In the genomic region with DNA sequence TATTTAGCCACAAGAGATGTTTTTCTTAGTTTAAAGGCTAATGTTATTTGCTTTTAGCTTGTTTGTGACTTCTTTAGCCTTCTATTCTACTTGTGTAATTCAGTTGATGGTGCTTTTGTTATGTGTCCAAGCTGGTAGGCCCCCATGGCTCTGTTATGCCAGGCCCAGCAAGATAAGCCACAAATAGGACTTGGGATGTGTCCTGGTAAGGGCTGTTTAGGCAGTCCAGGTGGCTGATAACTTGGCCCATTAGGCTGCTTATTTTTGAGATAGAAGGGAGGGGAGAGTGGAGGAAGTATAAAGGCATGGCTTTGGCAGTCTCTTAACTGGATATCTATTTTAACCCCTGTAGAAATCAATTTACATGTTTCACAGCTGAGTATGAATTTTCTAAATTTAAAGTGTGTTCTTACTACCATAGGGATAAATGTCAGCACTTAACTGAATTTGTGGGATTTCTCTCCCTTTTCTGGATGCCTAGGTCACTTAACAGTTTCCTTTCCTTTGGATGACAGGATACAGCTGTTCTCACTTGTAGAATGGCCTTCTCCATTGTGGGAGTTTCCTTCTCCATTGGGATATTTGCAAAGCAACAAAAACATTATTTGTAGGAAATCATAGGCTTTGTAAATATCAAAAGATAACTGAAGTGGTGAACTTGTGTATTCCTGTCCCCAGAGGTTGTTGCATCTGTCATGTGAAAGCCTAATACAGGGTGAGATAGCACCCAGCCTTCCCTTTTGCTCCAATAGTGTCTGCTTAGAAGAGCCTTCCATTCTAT, we compare ENCODE assay signal across 14 mouse cellular contexts.
A peak's percentile ranks its signal among the peaks of the same experiment; 100 is the strongest.
DNase-seq lines count a peak whose midpoint lies in the region; ATAC-seq lines count a peak whose summit lies in the region.
"Had no signal": no experiment of that assay in that cellular context is flagged by ENCODE, and none has a peak within 500 bp of the region (broad histone marks: within the 10 kb centered on the region; RNA-seq: fewer than 3 reads in every experiment).

No protein-coding gene starts in this region.

- no peak overlapping the region for H3K4me3 ChIP-seq in kidney, embryonic 14.5 days (ENCODE audit: low read length)
- no peak overlapping the region for H3K4me3 ChIP-seq in lung, embryonic 16.5 days (ENCODE audit: low read length)
- H3K4me3 ChIP-seq in midbrain, embryonic 15.5 days: no peak overlapping the region
- H3K4me3 ChIP-seq: hindbrain, embryonic 10.5 days had no signal

- H3K27me3 ChIP-seq in kidney, embryonic 14.5 days (ENCODE audit: control insufficient read depth, insufficient read depth, low read length): no peaks in the 10 kb centered on the region
- H3K27me3 ChIP-seq in lung, embryonic 16.5 days (ENCODE audit: control insufficient read depth, insufficient read depth, low read depth, low read length): no peaks in the 10 kb centered on the region
- H3K27me3 ChIP-seq in midbrain, embryonic 15.5 days (replicated peaks): no peaks in the 10 kb centered on the region
- H3K27me3 ChIP-seq: CH12.LX had no signal

- DNase-seq in adrenal gland, adult (ENCODE audit: inconsistent age in 2 of 2, low spot score in 1 of 2): peak; percentile 8 to 53
- no peak for DNase-seq in adrenal gland, adult 2 months
- DNase-seq in kidney, postnatal 4 days: no peak
- no peak for DNase-seq in lung, postnatal 4 days
- no peak for DNase-seq in layer of hippocampus, postnatal 25 days (ENCODE audit: extremely low spot score in 1 of 2, low spot score in 1 of 2)
- DNase-seq: cerebellum, adult 11 months; left cerebral cortex, postnatal 4 days; lung, adult 2 months; right cerebral cortex, adult 18-20 months had no signal

- no peak for ATAC-seq in kidney, embryonic 14.5 days (ENCODE audit: low FRiP score, low TSS enrichment)
- no peak for ATAC-seq in lung, embryonic 16.5 days (ENCODE audit: low read depth)
- no peak for ATAC-seq in midbrain, embryonic 15.5 days (replicated peaks)

- no peaks in the 10 kb centered on the region for H3K9me3 ChIP-seq in kidney, embryonic 14.5 days (ENCODE audit: control insufficient read depth, low read length)
- no peaks in the 10 kb centered on the region for H3K9me3 ChIP-seq in lung, embryonic 16.5 days (ENCODE audit: control insufficient read depth, low read length)
- H3K9me3 ChIP-seq in midbrain, embryonic 15.5 days: no peaks in the 10 kb centered on the region
- H3K9me3 ChIP-seq: hindbrain, embryonic 10.5 days had no signal

- H3K27ac ChIP-seq in kidney, embryonic 14.5 days (ENCODE audit: low read depth, low read length): peak overlapping the region; percentile 57; the same call in 1 of the 2 replicates
- peak overlapping the region; percentile 58; the same call in 1 of the 2 replicates for H3K27ac ChIP-seq in lung, embryonic 16.5 days (ENCODE audit: low read length)
- H3K27ac ChIP-seq in midbrain, embryonic 15.5 days: no peak overlapping the region
- H3K27ac ChIP-seq: hindbrain, embryonic 10.5 days had no signal

- no peak overlapping the region for H3K4me2 ChIP-seq in kidney, embryonic 14.5 days (replicated peaks; ENCODE audit: low read depth, low read length)
- H3K4me2 ChIP-seq in lung, embryonic 16.5 days (ENCODE audit: low read depth, low read length): no peak overlapping the region
- no peak overlapping the region for H3K4me2 ChIP-seq in midbrain, embryonic 15.5 days

- no peak overlapping the region for H3K9ac ChIP-seq in kidney, embryonic 14.5 days (ENCODE audit: low read depth, low read length)
- no peak overlapping the region for H3K9ac ChIP-seq in lung, embryonic 16.5 days (ENCODE audit: low read length)
- H3K9ac ChIP-seq in midbrain, embryonic 15.5 days: no peak overlapping the region

- H3K36me3 ChIP-seq in kidney, embryonic 14.5 days (ENCODE audit: control insufficient read depth, insufficient read depth, low read length): no peaks in the 10 kb centered on the region
- H3K36me3 ChIP-seq in lung, embryonic 16.5 days (ENCODE audit: control insufficient read depth, insufficient read depth, low read length): no peaks in the 10 kb centered on the region
- H3K36me3 ChIP-seq in midbrain, embryonic 15.5 days (replicated peaks): no peaks in the 10 kb centered on the region
- H3K36me3 ChIP-seq: hindbrain, embryonic 10.5 days had no signal

- H3K4me1 ChIP-seq in kidney, embryonic 14.5 days (ENCODE audit: control insufficient read depth, insufficient read depth, low read length): peaks cover 34% of the 10 kb centered on the region
- peaks cover 26% of the 10 kb centered on the region for H3K4me1 ChIP-seq in lung, embryonic 16.5 days (replicated peaks; ENCODE audit: control insufficient read depth, insufficient read depth, low read length)
- 0 out of 2 replicates have a peak, but pooled peaks cover 2% of the 10 kb centered on the region for H3K4me1 ChIP-seq in midbrain, embryonic 15.5 days

Comparison
In these comparisons a context has a peak if more than half of its experiments do, and no peak if none do; other contexts are left out.
1. DNase-seq: peak in adrenal gland, adult (2 of 2); none in adrenal gland, adult 2 months (single experiment), kidney, postnatal 4 days (0 of 2), lung, postnatal 4 days (0 of 2) and layer of hippocampus, postnatal 25 days (0 of 2).